Mouse (Mus musculus) megakaryocyte, embryonic 14.5 days (primary cell): ENCODE results near the gene 2810004N23Rik.

Experiments
- FLI1 ChIP-seq: IDR thresholded peaks from 2 replicates; pipeline ENCODE4 v1.6.1; 2012; ENCODE audit warnings: low read length, inconsistent platforms, mixed read lengths
- GATA1 ChIP-seq: IDR thresholded peaks from 3 replicates; pipeline ENCODE4 v1.6.1; 2012; ENCODE audit warnings: mixed read lengths, low read length, inconsistent platforms, borderline replicate concordance

DNA sequence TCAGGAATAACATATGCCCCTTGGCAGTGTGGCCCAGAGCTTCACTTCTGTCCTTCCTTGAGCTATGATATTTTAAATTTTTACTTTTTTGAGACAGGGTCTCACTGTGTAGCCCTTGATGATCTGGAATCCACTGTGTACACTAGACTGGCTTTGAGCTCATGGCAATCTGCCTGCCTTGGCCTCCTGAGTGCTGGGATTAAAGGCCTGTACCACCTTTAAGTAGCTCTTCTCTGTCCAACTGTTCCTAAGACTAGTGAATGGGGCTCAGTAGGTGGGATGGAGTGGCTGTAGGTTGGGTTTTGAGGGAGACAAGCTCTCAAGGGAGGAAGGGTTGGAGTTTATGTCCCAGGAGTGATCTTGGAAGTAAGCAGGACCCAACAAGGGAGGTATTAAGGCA, 27.1 kb downstream of the 2810004N23Rik start:
- TF ChIP-seq FLI1: no peak
- TF ChIP-seq GATA1: no peak
